25 mouse cellular contexts compared by ENCODE assay signal in the genomic region with DNA sequence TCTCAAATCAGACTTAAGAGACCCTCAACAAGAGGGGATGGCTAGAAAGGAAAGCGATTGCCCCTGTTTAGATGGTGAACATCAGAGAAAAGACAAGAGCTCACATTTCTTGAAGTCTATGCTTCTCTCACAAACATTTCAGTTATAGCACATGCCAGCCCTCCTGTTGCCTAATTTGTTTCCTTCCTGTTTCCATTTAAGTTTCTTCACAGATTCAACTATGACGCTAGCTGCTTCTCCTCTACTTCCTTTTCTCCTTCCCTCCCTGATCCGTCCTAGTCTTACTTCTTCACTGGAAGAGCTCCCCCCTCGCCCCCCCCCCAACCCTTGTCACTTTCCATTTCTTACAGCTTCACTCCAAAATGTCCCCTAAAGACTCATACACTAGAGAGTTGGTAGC.
DNase-seq lines count a peak whose midpoint lies in the region; ATAC-seq and TF ChIP-seq lines count a peak whose summit lies in the region.
"Had no signal": no experiment of that assay in that cellular context is flagged by ENCODE, and none has a peak within 500 bp of the region (broad histone marks: within the 10 kb centered on the region; RNA-seq: fewer than 3 reads in every experiment).

No protein-coding gene starts in this region.

- TF ChIP-seq CTCF in liver, postnatal 0 days (IDR thresholded peaks at IDR 0.05; ENCODE audit: low read depth) = no peak

- H3K4me1 ChIP-seq in liver, postnatal 0 days (ENCODE audit: insufficient read depth) = no peaks in the 10 kb centered on the region
- H3K4me1 ChIP-seq in liver, embryonic 11.5 days (replicated peaks; ENCODE audit: control insufficient read depth, insufficient read depth, low read length) = no peaks in the 10 kb centered on the region; the same call in 1 of the 2 replicates
- H3K4me1 ChIP-seq: forebrain, embryonic 13.5 days; intestine, embryonic 15.5 days; neural tube, embryonic 15.5 days had no signal

- no peak overlapping the region for H3K4me3 ChIP-seq in liver, postnatal 0 days (ENCODE audit: low read depth, low read length)
- H3K4me3 ChIP-seq in liver, embryonic 11.5 days (ENCODE audit: low read depth, low read length) = no peak overlapping the region
- H3K4me3 ChIP-seq: forebrain, embryonic 13.5 days; intestine, embryonic 15.5 days; liver, embryonic 13.5 days; neural tube, embryonic 15.5 days had no signal

- peak; percentile 38; the same call in 1 of the 2 replicates for TF ChIP-seq EP300 in liver, postnatal 0 days (IDR thresholded peaks at IDR 0.05; ENCODE audit: low read depth)

- H3K36me3 ChIP-seq in liver, postnatal 0 days (replicated peaks; ENCODE audit: insufficient read depth, low read length) = no peaks in the 10 kb centered on the region
- no peaks in the 10 kb centered on the region for H3K36me3 ChIP-seq in liver, embryonic 11.5 days (ENCODE audit: control insufficient read depth, insufficient read depth, low read length)
- H3K36me3 ChIP-seq: intestine, embryonic 15.5 days; liver, embryonic 13.5 days; neural tube, embryonic 15.5 days had no signal

- no peak for DNase-seq in liver, postnatal 0 days
- DNase-seq in liver, embryonic 11.5 days (ENCODE audit: low spot score) = no peak
- no peak for DNase-seq in layer of hippocampus, postnatal 14 days (ENCODE audit: low spot score in 2 of 2)
- no peak for DNase-seq in cerebellum, postnatal 36 days
- DNase-seq: cerebellum, adult 11-12 months; cerebellum, adult 9-11 months; gastrocnemius, postnatal 36 days; heart, postnatal 14 days; kidney, adult 8-10 months; liver, embryonic 13.5 days; lung, embryonic 14.5 days; midbrain, embryonic 14.5 days; right cerebral cortex, adult 18-20 months; spleen, adult 18-20 months; thymus, adult 18-20 months; thymus, postnatal 25 days had no signal

- H3K4me2 ChIP-seq in liver, postnatal 0 days (ENCODE audit: low read depth, low read length) = no peak overlapping the region
- H3K4me2 ChIP-seq in liver, embryonic 11.5 days = no peak overlapping the region
- H3K4me2 ChIP-seq: forebrain, embryonic 13.5 days; intestine, embryonic 15.5 days; liver, embryonic 13.5 days; lung, embryonic 14.5 days; neural tube, embryonic 15.5 days had no signal

- H3K9ac ChIP-seq in liver, postnatal 0 days (replicated peaks) = no peak overlapping the region
- no peak overlapping the region for H3K9ac ChIP-seq in liver, embryonic 11.5 days (ENCODE audit: low read depth, low read length)
- H3K9ac ChIP-seq: forebrain, embryonic 13.5 days; intestine, embryonic 15.5 days; liver, embryonic 13.5 days; lung, embryonic 14.5 days; neural tube, embryonic 15.5 days had no signal

- no peaks in the 10 kb centered on the region for H3K27me3 ChIP-seq in liver, postnatal 0 days (ENCODE audit: insufficient read depth, low read length)
- H3K27me3 ChIP-seq in liver, embryonic 11.5 days (replicated peaks; ENCODE audit: control insufficient read depth, insufficient read depth, low read length) = no peaks in the 10 kb centered on the region
- H3K27me3 ChIP-seq: forebrain, embryonic 13.5 days; intestine, embryonic 15.5 days; liver, embryonic 13.5 days; neural tube, embryonic 15.5 days had no signal

- no peak for ATAC-seq in liver, postnatal 0 days
- no peak for ATAC-seq in liver, embryonic 11.5 days (replicated peaks; ENCODE audit: low FRiP score)
- peak; percentile 71 for ATAC-seq in common myeloid progenitor, adult 5-6 weeks (replicated peaks; ENCODE audit: low read depth, poor library complexity, severe bottlenecking)
- peak; percentile 84 for ATAC-seq in megakaryocyte, adult 5-6 weeks (ENCODE audit: poor library complexity, severe bottlenecking)
- no peak for ATAC-seq in megakaryocyte-erythroid progenitor cell, adult 5-6 weeks (replicated peaks; ENCODE audit: low FRiP score, low TSS enrichment, poor library complexity, severe bottlenecking)
- ATAC-seq: forebrain, embryonic 13.5 days; hindbrain, embryonic 16.5 days; intestine, embryonic 15.5 days had no signal

- WGBS in liver, postnatal 0 days (ENCODE audit: insufficient replicate concordance) = 67% methylated on average over 4 of the region's 4 CpGs
- WGBS in liver, embryonic 11.5 days = 75% methylated on average over 4 of the region's 4 CpGs

- no peaks in the 10 kb centered on the region for H3K9me3 ChIP-seq in liver, postnatal 0 days (ENCODE audit: low read length)
- H3K9me3 ChIP-seq in liver, embryonic 11.5 days (ENCODE audit: control insufficient read depth, low read length) = no peaks in the 10 kb centered on the region
- H3K9me3 ChIP-seq: forebrain, embryonic 13.5 days; intestine, embryonic 15.5 days; liver, embryonic 13.5 days had no signal

- H3K27ac ChIP-seq in liver, postnatal 0 days (ENCODE audit: low read depth) = peak overlapping the region; percentile 31
- H3K27ac ChIP-seq in liver, embryonic 11.5 days (ENCODE audit: low read depth, low read length) = no peak overlapping the region
- H3K27ac ChIP-seq: forebrain, embryonic 13.5 days; intestine, embryonic 15.5 days; kidney, postnatal 0 days; neural tube, embryonic 15.5 days; stomach, postnatal 0 days had no signal

Comparison
In these comparisons a context has a peak if more than half of its experiments do, and no peak if none do; other contexts are left out.
1. ATAC-seq: peak in common myeloid progenitor, adult 5-6 weeks (single experiment) and megakaryocyte, adult 5-6 weeks (single experiment); none in liver, postnatal 0 days (single experiment), liver, embryonic 11.5 days (single experiment) and megakaryocyte-erythroid progenitor cell, adult 5-6 weeks (single experiment).